Comparison of ENCODE assay signal across 8 mouse cellular contexts in genomic region chr15:3213721-3214120, GRCm38 (mm10). TPM values are rescaled to one million over a fixed set of nuclear protein-coding genes. Genes with fewer than 3 reads are reported as not detected.
A peak's percentile ranks its signal among the peaks of the same experiment; 100 is the strongest.
DNase-seq lines count a peak whose midpoint lies in the region; ATAC-seq and TF ChIP-seq lines count a peak whose summit lies in the region.

No protein-coding gene starts in this region.

- no peak overlapping the region for H3K4me3 ChIP-seq in forebrain, postnatal 0 days (ENCODE audit: low read depth, low read length)
- no peak overlapping the region for H3K4me3 ChIP-seq in midbrain, embryonic 11.5 days (ENCODE audit: low read depth, low read length)

- peak; percentile 87 for ATAC-seq in activated CD4-positive, CD25-positive, alpha-beta regulatory T cell, adult 4 months
- peak; percentile 74 for ATAC-seq in forebrain, postnatal 0 days
- ATAC-seq in midbrain, embryonic 11.5 days (ENCODE audit: low FRiP score): 0 out of 2 replicates have a peak, but pooled peaks have one; percentile 27

- no peaks in the 10 kb centered on the region for H3K9me3 ChIP-seq in forebrain, postnatal 0 days (ENCODE audit: low read length)
- no peaks in the 10 kb centered on the region for H3K9me3 ChIP-seq in midbrain, embryonic 11.5 days (ENCODE audit: control insufficient read depth, low read length)

- TF ChIP-seq CTCF in forebrain, postnatal 0 days (IDR thresholded peaks at IDR 0.05; ENCODE audit: low read depth): peak; percentile 77

- H3K4me1 ChIP-seq in forebrain, postnatal 0 days (ENCODE audit: insufficient read depth): no peaks in the 10 kb centered on the region
- H3K4me1 ChIP-seq in midbrain, embryonic 11.5 days (ENCODE audit: control insufficient read depth, insufficient read depth, low read length): no peaks in the 10 kb centered on the region

- no peak overlapping the region for H3K9ac ChIP-seq in forebrain, postnatal 0 days
- no peak overlapping the region for H3K9ac ChIP-seq in midbrain, embryonic 11.5 days (ENCODE audit: low read length)

- H3K27ac ChIP-seq in forebrain, postnatal 0 days (ENCODE audit: low read depth, low read length): no peak overlapping the region
- no peak overlapping the region for H3K27ac ChIP-seq in midbrain, embryonic 11.5 days (ENCODE audit: low read depth, low read length)

- no peak overlapping the region for H3K4me2 ChIP-seq in forebrain, postnatal 0 days (ENCODE audit: low read depth)
- no peak overlapping the region for H3K4me2 ChIP-seq in midbrain, embryonic 11.5 days

- DNase-seq in gastrocnemius, postnatal 10 days: peak; percentile 30
- no peak for DNase-seq in gastrocnemius, adult 8-10 months (ENCODE audit: low spot score in 2 of 2)
- DNase-seq in A20 (ENCODE audit: low read depth, low spot score): peak; percentile 47
- peak; percentile 63 for DNase-seq in forebrain, postnatal 0 days
- peak; percentile 60 to 73 for DNase-seq in kidney, postnatal 36 days
- DNase-seq in midbrain, embryonic 11.5 days (ENCODE audit: low spot score, missing footprints): peak; percentile 93
- peak; percentile 45 for DNase-seq in thymus, postnatal 0 days (ENCODE audit: low spot score)

- no peaks in the 10 kb centered on the region for H3K27me3 ChIP-seq in forebrain, postnatal 0 days (ENCODE audit: insufficient read depth, low read length)
- no peaks in the 10 kb centered on the region for H3K27me3 ChIP-seq in midbrain, embryonic 11.5 days (ENCODE audit: control insufficient read depth, insufficient read depth, low read length)

- 3% methylated on average over 4 of the region's 4 CpGs for WGBS in forebrain, postnatal 0 days
- 9% methylated on average over 4 of the region's 4 CpGs for WGBS in midbrain, embryonic 11.5 days

- H3K36me3 ChIP-seq in forebrain, postnatal 0 days (ENCODE audit: insufficient read depth): no peaks in the 10 kb centered on the region
- no peaks in the 10 kb centered on the region for H3K36me3 ChIP-seq in midbrain, embryonic 11.5 days (ENCODE audit: control insufficient read depth, insufficient read depth, low read length)

RNA-seq across cellular contexts. Expression of gene Selenop, which starts 54.6 kb away (rescaled TPM):
- 100 to 1,000 TPM; 192 to 212 TPM for total RNA-seq in gastrocnemius, postnatal 10 days (2021)
- total RNA-seq in gastrocnemius, adult 8-10 months (2022): 100 to 1,000 TPM in 3 of 4 experiments, 10 to 100 TPM in 1; 93.9 to 142 (median 125) TPM
- 100 to 1,000 TPM; 139 to 155 TPM for polyA plus RNA-seq in activated CD4-positive, CD25-positive, alpha-beta regulatory T cell, adult 4 months (2017; shearing (Covaris generic))
- 207 and 212 TPM in 2 replicates for total RNA-seq in forebrain, postnatal 0 days (2014; rRNA removed)
- polyA plus RNA-seq in forebrain, postnatal 0 days (2015; fragmentation: Nextera tagmentation; extraction: Ambion mirVana): 171 and 182 TPM in 2 replicates
- polyA plus RNA-seq in midbrain, embryonic 11.5 days (2014; fragmentation: Nextera tagmentation; extraction: Ambion mirVana): 81.0 and 95.7 TPM in 2 replicates
- 151 and 156 TPM in 2 replicates for polyA plus RNA-seq in thymus, postnatal 0 days (2015; fragmentation: Nextera tagmentation; extraction: Ambion mirVana)

Comparison
In these comparisons a context has a peak if more than half of its experiments do, and no peak if none do; other contexts are left out.
1. DNase-seq: peak in gastrocnemius, postnatal 10 days (single experiment), A20 (single experiment), forebrain, postnatal 0 days (single experiment), kidney, postnatal 36 days (2 of 2), midbrain, embryonic 11.5 days (single experiment) and thymus, postnatal 0 days (single experiment); none in gastrocnemius, adult 8-10 months (0 of 2).
2. ATAC-seq: peak in every context shown above with its lines; median percentile 87 in activated CD4-positive, CD25-positive, alpha-beta regulatory T cell, adult 4 months; 74 in forebrain, postnatal 0 days; 27 in midbrain, embryonic 11.5 days.